Mouse (Mus musculus): ENCODE results near the gene Mip. TPM values are rescaled to one million over a fixed set of nuclear protein-coding genes. Genes with fewer than 3 reads are reported as not detected.

Gene Mip
- 0.03 TPM in 1 of 2 replicates, not detected in the other for polyA plus RNA-seq (2012)

DNA sequence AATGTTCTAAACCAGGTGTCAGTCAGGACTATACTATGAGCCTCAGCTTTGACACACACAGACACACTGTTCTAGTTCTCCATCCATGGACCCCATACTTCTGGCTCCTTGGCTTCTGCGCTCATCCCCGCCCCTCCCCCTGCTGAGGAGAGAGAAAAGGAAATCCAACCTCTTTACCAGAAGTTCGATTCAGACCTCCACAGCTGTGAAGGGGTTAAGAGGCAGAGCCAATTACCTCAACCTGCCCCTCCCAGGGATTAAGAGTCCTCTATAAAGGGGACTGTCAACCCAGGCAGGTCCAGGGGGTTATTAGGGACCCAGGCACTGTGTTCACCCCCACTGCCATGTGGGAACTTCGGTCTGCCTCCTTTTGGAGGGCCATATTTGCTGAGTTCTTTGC lies at the start of gene Mip:
Gene Mip, plus strand, starts transcription at position 301 of the 400 bp plus-strand sequence.
- Histone ChIP-seq H3K4me3 (replicated peaks) (no peak within 1 kb of the TSS), H3K27me3 (ENCODE audit: control insufficient read depth) (no peaks in the 10 kb centered on the region), H3K36me3 (ENCODE audit: control insufficient read depth) (peaks cover under 1% of the 10 kb centered on the region; the same call in 1 of the 2 replicates), H3K9me3 (ENCODE audit: control insufficient read depth, low read length) (no peaks in the 10 kb centered on the region), H3K4me1 (ENCODE audit: control insufficient read depth) (peaks cover 35% of the 10 kb centered on the region)
- no peak for TF ChIP-seq GATA1 (IDR thresholded peaks at IDR 0.05; ENCODE audit: low read length)
- no peak for TF ChIP-seq TAL1 (IDR thresholded peaks at IDR 0.05; ENCODE audit: low read length)

GRCm38 (mm10) chr10:128175996-128176755 lies 49.5 kb upstream of the Mip start:
- no peaks in the 10 kb centered on the region for H3K27me3 ChIP-seq (ENCODE audit: control insufficient read depth)
- H3K36me3 ChIP-seq (ENCODE audit: control insufficient read depth) = no peaks in the 10 kb centered on the region
- peaks cover 27% of the 10 kb centered on the region for H3K4me1 ChIP-seq (ENCODE audit: control insufficient read depth)
- no peaks in the 10 kb centered on the region for H3K9me3 ChIP-seq (ENCODE audit: control insufficient read depth, low read length)
- TF ChIP-seq TAL1 (IDR thresholded peaks at IDR 0.05; ENCODE audit: low read length) (no peak), GATA1 (IDR thresholded peaks at IDR 0.05; ENCODE audit: low read length) (no peak)
- peak overlapping the region; percentile 74 for H3K4me3 ChIP-seq (replicated peaks)

- H3K4me1 ChIP-seq (ENCODE audit: control insufficient read depth) = peaks cover 27% of the 10 kb centered on the region
- H3K27me3 ChIP-seq (ENCODE audit: control insufficient read depth) = no peaks in the 10 kb centered on the region
- H3K36me3 ChIP-seq (ENCODE audit: control insufficient read depth) = no peaks in the 10 kb centered on the region
- no peak for TF ChIP-seq TAL1 (IDR thresholded peaks at IDR 0.05; ENCODE audit: low read length)
- TF ChIP-seq GATA1 (IDR thresholded peaks at IDR 0.05; ENCODE audit: low read length) = no peak
- H3K9me3 ChIP-seq (ENCODE audit: control insufficient read depth, low read length) = no peaks in the 10 kb centered on the region
- no peak overlapping the region for H3K4me3 ChIP-seq (replicated peaks)
Observed at GRCm38 (mm10) chr10:128177316-128177715, 48.3 kb upstream of the Mip start.

GRCm38 (mm10) chr10:128179989-128180388 lies 45.6 kb upstream of the Mip start, which contains the start of gene Rbms2:
Gene Rbms2, minus strand, starts transcription at chr10:128180297.
- Histone ChIP-seq H3K4me3 (replicated peaks) (peak within 1 kb of the TSS; percentile 13), H3K36me3 (ENCODE audit: control insufficient read depth) (no peaks in the 10 kb centered on the region), H3K27me3 (ENCODE audit: control insufficient read depth) (no peaks in the 10 kb centered on the region), H3K4me1 (ENCODE audit: control insufficient read depth) (peaks cover 25% of the 10 kb centered on the region), H3K9me3 (ENCODE audit: control insufficient read depth, low read length) (no peaks in the 10 kb centered on the region)
- TF ChIP-seq GATA1 (IDR thresholded peaks at IDR 0.05; ENCODE audit: low read length) = no peak
- TF ChIP-seq TAL1 (IDR thresholded peaks at IDR 0.05; ENCODE audit: low read length) = no peak

DNA sequence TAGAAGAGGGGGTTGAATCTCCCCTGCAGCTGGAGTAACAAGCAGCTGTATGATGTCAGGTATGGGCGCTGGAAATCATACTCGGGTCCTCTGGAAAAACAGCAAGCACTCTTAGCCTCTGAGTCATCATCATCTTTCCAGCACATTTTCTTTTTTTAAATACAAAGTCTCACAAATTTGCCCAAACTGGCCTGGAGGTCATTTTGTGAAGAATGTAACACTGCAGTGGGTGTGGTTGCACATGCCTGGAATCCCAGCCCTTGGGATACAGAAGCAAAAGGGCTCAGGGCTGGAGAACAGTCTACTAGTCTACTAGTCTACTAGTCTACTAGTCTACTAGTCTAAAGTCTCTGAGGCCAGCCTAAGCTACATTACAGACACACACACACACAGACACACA lies 41.3 kb upstream of the Mip start:
- H3K4me1 ChIP-seq (ENCODE audit: control insufficient read depth) = peaks cover 39% of the 10 kb centered on the region
- no peaks in the 10 kb centered on the region for H3K36me3 ChIP-seq (ENCODE audit: control insufficient read depth)
- no peaks in the 10 kb centered on the region for H3K9me3 ChIP-seq (ENCODE audit: control insufficient read depth, low read length)
- H3K27me3 ChIP-seq (ENCODE audit: control insufficient read depth) = no peaks in the 10 kb centered on the region
- TF ChIP-seq TAL1 (IDR thresholded peaks at IDR 0.05; ENCODE audit: low read length) (no peak), GATA1 (IDR thresholded peaks at IDR 0.05; ENCODE audit: low read length) (no peak)
- no peak overlapping the region for H3K4me3 ChIP-seq (replicated peaks)

DNA sequence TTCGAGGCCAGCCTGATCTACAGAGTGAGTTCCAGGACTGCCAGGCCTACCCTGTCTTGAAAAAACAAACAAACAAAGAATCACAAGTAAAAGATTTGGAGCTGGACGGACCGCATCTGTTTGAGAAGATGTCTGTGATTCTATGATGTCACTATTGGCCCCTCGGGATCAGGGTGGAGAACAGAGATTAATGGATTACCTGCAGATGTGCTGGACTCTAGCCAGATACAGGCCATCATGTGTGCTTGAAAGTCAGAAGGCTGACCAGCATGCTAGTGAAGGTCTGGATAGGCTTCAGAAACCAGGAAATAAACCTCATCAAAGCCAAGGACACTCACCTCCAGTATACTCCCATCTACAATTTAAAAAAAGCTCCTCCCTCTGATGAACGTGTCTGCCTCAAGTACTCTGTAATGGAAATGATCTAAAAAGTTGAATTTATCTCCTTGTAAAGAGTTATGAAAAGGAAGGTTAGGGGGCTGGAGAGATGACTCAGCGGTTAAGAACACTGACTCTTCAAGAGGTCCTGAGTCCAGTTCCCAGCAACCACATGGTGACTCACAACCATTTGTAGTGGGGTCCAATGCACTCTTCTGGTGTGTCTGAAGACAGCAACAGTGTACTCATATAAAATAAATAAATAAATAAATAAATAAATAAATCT lies 40.2 kb upstream of the Mip start:
- H3K4me3 ChIP-seq (replicated peaks) = no peak overlapping the region
- TF ChIP-seq TAL1 (IDR thresholded peaks at IDR 0.05; ENCODE audit: low read length) (no peak), GATA1 (IDR thresholded peaks at IDR 0.05; ENCODE audit: low read length) (no peak)
- H3K27me3 ChIP-seq (ENCODE audit: control insufficient read depth) = peaks cover 6% of the 10 kb centered on the region
- peaks cover 32% of the 10 kb centered on the region for H3K4me1 ChIP-seq (ENCODE audit: control insufficient read depth)
- H3K9me3 ChIP-seq (ENCODE audit: control insufficient read depth, low read length) = no peaks in the 10 kb centered on the region
- no peaks in the 10 kb centered on the region for H3K36me3 ChIP-seq (ENCODE audit: control insufficient read depth)

- TF ChIP-seq GATA1 (IDR thresholded peaks at IDR 0.05; ENCODE audit: low read length) (no peak), TAL1 (IDR thresholded peaks at IDR 0.05; ENCODE audit: low read length) (no peak)
- Histone ChIP-seq H3K36me3 (ENCODE audit: control insufficient read depth) (no peaks in the 10 kb centered on the region), H3K9me3 (ENCODE audit: control insufficient read depth, low read length) (no peaks in the 10 kb centered on the region), H3K27me3 (ENCODE audit: control insufficient read depth) (peaks cover 8% of the 10 kb centered on the region), H3K4me3 (replicated peaks) (no peak overlapping the region), H3K4me1 (ENCODE audit: control insufficient read depth) (peaks cover 32% of the 10 kb centered on the region)
Observed at GRCm38 (mm10) chr10:128185959-128186358, 39.7 kb upstream of the Mip start.

DNA sequence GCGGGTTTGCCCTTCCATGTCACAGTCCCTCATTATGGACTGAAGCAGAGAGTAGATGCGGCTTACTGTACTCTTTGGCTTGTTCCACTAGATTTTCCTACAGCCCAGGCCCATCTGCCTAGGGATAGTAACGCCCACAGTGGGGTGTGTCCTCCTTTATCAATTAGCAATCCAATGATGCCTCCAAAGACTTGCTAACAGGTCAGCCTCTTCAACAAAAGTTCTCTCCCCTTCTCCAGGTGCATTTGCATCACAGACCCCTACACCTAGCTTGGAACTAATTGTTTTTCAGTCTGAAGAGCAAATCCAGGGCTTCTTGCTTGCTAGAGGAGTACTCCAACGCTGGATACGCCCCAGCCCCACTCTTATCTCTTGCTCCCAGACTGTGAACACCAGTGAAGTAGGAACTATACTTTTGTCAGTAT lies 38.4 kb upstream of the Mip start:
- H3K4me1 ChIP-seq (ENCODE audit: control insufficient read depth) = peaks cover 32% of the 10 kb centered on the region
- no peaks in the 10 kb centered on the region for H3K36me3 ChIP-seq (ENCODE audit: control insufficient read depth)
- no peaks in the 10 kb centered on the region for H3K9me3 ChIP-seq (ENCODE audit: control insufficient read depth, low read length)
- TF ChIP-seq GATA1 (IDR thresholded peaks at IDR 0.05; ENCODE audit: low read length) (peak; percentile 72), TAL1 (IDR thresholded peaks at IDR 0.05; ENCODE audit: low read length) (peak; percentile 48; the same call in 2 of the 3 replicates)
- peaks cover 14% of the 10 kb centered on the region for H3K27me3 ChIP-seq (ENCODE audit: control insufficient read depth)
- H3K4me3 ChIP-seq (replicated peaks) = peak overlapping the region; percentile 48

GRCm38 (mm10) chr10:128188242-128188877 lies 37.3 kb upstream of the Mip start:
- H3K27me3 ChIP-seq (ENCODE audit: control insufficient read depth) = peaks cover 19% of the 10 kb centered on the region
- H3K36me3 ChIP-seq (ENCODE audit: control insufficient read depth) = no peaks in the 10 kb centered on the region
- H3K4me3 ChIP-seq (replicated peaks) = no peak overlapping the region
- TF ChIP-seq TAL1 (IDR thresholded peaks at IDR 0.05; ENCODE audit: low read length) = no peak
- no peak for TF ChIP-seq GATA1 (IDR thresholded peaks at IDR 0.05; ENCODE audit: low read length)
- H3K4me1 ChIP-seq (ENCODE audit: control insufficient read depth) = peaks cover 33% of the 10 kb centered on the region
- no peaks in the 10 kb centered on the region for H3K9me3 ChIP-seq (ENCODE audit: control insufficient read depth, low read length)
